Mouse (Mus musculus) forebrain, embryonic 10.5 days (tissue): ENCODE results near the gene Prx. TPM values are rescaled to one million over a fixed set of nuclear protein-coding genes. Genes with fewer than 3 reads are reported as not detected.
"Not testable (repeated sequence)": the region's sequence is repeated elsewhere in the genome, so short reads cannot be mapped to it uniquely, and the experiment has no call there.

Source experiments
- DNase-seq: peaks from one replicate; pipeline ENCODE4 v3.0.0-alpha.2; 2017; ENCODE audit warnings: low spot score; ENCODE audit errors: extremely low spot score
- H3K27ac ChIP-seq: fragments of 300-500 bp; sonication (generic); 2 replicates; pipeline ENCODE4 v1.5.1; 2016; ENCODE audit warnings: mild to moderate bottlenecking
- H3K27me3 ChIP-seq: fragments of 300-500 bp; sonication (generic); 2 replicates; pipeline ENCODE4 v1.6.1; 2016; ENCODE audit warnings: mild to moderate bottlenecking; ENCODE audit not compliant: poor library complexity, severe bottlenecking
- H3K36me3 ChIP-seq: fragments of 300-500 bp; sonication (generic); replicated peaks from 2 replicates; pipeline ENCODE4 v1.6.1; 2016; ENCODE audit warnings: mild to moderate bottlenecking, moderate library complexity
- H3K4me1 ChIP-seq: fragments of 300-500 bp; sonication (generic); 2 replicates; pipeline ENCODE4 v1.6.1; 2016
- H3K4me3 ChIP-seq: fragments of 300-500 bp; sonication (generic); 2 replicates; pipeline ENCODE4 v1.5.1; 2016; ENCODE audit warnings: mild to moderate bottlenecking, moderate library complexity
- H3K9me3 ChIP-seq: fragments of 300-500 bp; sonication (generic); 2 replicates; pipeline ENCODE4 v1.6.1; 2016; ENCODE audit warnings: mild to moderate bottlenecking, moderate library complexity
- WGBS: fragments of 180-500 bp; shearing (Covaris S2); methylation state at CpG from one replicate; pipeline ENCODE4 v1.1.7; 2016; 5-methylcytosine and 5-hydroxymethylcytosine counted together
- polyA plus RNA-seq: library from polyadenylated mRNA; unstranded; fragments of >200 nt; fragmentation: Nextera tagmentation; extraction: Ambion mirVana; gene quantifications from 2 replicates; pipeline ENCODE4 v1.2.1, GENCODE M21; 2016

Prx gene
- polyA plus RNA-seq, 1 experiment from 2014 or later = 3.1 TPM

DNA sequence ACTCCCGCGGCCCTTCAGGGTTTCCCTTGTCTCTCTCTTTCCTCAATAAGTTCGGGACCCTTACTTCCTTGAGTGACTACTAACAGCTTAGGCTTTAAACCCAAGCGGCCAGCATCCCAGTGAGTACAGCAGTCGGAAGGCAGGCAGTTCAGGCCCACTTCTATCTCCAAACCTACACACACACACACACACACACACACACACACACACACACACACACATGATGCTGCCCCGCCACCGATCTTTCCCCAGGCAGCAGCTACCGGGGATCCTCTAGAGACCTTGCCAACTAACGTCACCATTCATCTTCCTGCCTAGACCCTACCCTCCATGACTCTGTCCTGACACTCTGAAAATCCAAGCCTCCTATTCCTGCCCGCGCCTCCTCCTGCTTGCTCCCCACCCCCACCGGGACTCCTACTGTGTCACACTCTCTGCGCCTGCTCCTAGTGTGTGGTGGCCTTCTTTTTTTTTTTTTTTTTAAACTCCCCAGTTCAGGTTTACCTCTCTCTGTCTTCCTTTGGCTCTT is 11.3 kb upstream of the Prx start:
- H3K4me3 ChIP-seq = peak overlapping the region; percentile 65
- peaks cover 50% of the 10 kb centered on the region for H3K4me1 ChIP-seq
- DNase-seq = peak; percentile 37
- peaks cover 15% of the 10 kb centered on the region for H3K27me3 ChIP-seq
- peaks cover 10% of the 10 kb centered on the region for H3K36me3 ChIP-seq
- H3K27ac ChIP-seq = peak overlapping the region; percentile 92
- no peaks in the 10 kb centered on the region for H3K9me3 ChIP-seq
- 3% methylated on average over 13 of the region's 13 CpGs for WGBS

- peaks cover 10% of the 10 kb centered on the region for H3K36me3 ChIP-seq
- H3K27ac ChIP-seq = peak overlapping the region; percentile 91
- peak overlapping the region; percentile 59 for H3K4me3 ChIP-seq
- H3K4me1 ChIP-seq = peaks cover 50% of the 10 kb centered on the region
- no peaks in the 10 kb centered on the region for H3K9me3 ChIP-seq
- peaks cover 15% of the 10 kb centered on the region for H3K27me3 ChIP-seq
- no peak for DNase-seq
- 90% methylated on average over 25 of the region's 25 CpGs for WGBS
Measured at GRCm38 (mm10) chr7:27489270-27489869, 9.8 kb upstream of the Prx start.

- Histone ChIP-seq H3K27me3 (peaks cover 15% of the 10 kb centered on the region), H3K9me3 (no peaks in the 10 kb centered on the region), H3K4me1 (peaks cover 50% of the 10 kb centered on the region), H3K4me3 (peak overlapping the region; percentile 59), H3K27ac (peak overlapping the region; percentile 91), H3K36me3 (peaks cover 10% of the 10 kb centered on the region)
- no peak for DNase-seq
- 42% methylated on average over 4 of the region's 4 CpGs for WGBS
Measured at GRCm38 (mm10) chr7:27490227-27490542, 8.9 kb upstream of the Prx start.

DNA sequence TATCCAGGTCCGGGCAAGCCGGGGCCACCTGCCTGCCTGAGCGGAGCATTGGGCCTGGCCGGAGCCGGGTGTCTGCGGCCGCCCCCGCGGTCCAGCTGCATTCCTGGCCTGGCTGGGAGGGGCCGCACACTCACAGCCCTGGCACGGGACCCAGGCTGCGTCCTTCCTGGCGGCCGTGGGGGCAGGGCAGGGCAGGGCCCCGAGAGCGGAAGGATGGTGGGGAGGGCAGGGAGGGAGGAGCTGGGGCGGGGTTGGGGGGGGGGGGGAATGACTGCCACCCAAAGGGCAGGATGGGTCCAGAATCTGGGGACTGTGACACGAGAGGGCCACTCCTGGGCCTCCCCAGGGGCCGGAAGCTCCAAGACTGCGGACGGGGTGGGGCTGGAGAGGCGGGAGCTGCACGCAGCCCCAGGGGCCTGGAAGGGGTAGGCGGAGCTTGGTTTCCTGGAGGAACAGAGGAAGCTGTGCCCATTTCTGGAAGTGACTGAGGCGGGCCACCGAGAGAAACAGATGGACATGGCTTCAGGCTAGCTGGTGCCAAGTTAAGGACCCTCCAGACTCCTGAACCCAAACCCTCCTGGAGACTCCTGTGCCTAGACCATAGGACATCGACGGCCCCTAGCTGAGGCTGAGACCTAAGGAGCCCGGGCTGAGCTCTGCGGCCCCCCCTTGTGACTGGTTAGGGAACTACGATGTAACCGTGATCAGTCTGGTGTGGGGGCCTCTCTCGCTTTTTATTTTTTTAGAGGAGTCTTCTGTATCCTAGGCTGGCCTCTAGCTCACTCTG is 8.4 kb upstream of the Prx start:
- H3K27ac ChIP-seq = peak overlapping the region; percentile 91
- H3K27me3 ChIP-seq = peaks cover 11% of the 10 kb centered on the region
- peaks cover 10% of the 10 kb centered on the region for H3K36me3 ChIP-seq
- H3K9me3 ChIP-seq = no peaks in the 10 kb centered on the region
- peak; percentile 82 for DNase-seq
- peak overlapping the region; percentile 59 for H3K4me3 ChIP-seq
- peaks cover 50% of the 10 kb centered on the region for H3K4me1 ChIP-seq
- WGBS = 1% methylated on average over 33 of the region's 33 CpGs

DNA sequence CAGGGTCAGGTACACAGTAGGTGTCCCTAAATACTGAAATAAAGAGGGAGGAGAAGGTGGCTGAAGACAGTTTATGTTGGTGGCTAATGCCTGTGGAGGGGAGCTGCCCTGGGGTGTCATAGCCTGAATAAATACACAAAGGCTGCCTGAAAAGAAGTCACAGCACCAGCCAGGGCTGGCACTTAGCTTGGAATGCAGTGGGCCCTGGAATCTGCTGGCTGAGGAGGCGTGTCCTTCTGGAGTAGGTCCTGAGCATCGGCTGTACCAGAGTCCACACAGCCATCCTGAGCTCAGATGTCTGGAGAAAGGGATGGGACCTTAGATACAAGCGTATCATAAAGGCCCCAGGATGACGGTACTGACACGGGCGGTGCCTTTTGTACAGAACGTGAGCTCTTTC is 7.3 kb upstream of the Prx start:
- no peak overlapping the region for H3K27ac ChIP-seq
- H3K36me3 ChIP-seq = peaks cover 10% of the 10 kb centered on the region
- H3K9me3 ChIP-seq = no peaks in the 10 kb centered on the region
- H3K27me3 ChIP-seq = peaks cover 11% of the 10 kb centered on the region
- DNase-seq = no peak
- H3K4me3 ChIP-seq = no peak overlapping the region
- WGBS = 85% methylated on average over 7 of the region's 7 CpGs
- peaks cover 43% of the 10 kb centered on the region for H3K4me1 ChIP-seq

DNA sequence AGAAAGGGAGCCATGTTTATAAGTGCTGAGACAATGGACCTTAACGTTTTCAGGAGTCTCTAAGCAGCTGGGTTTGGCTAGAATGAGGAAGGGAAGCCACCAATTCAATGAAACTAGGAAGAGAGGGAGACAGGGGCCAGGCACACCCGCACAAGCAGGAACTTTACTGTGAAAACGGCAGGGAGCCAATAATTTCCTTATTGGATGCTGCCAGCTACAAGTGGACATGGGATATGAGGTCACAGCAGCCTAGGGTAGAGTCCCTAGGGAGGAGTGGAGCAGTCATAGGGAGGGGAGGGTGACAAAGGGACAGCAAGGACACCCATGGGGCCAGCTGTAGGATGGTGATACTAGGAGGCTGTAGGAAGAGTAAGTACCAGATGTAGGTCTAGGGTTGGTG is 6.1 kb upstream of the Prx start:
- Histone ChIP-seq H3K4me3 (no peak overlapping the region), H3K4me1 (peaks cover 34% of the 10 kb centered on the region), H3K27me3 (peaks cover 11% of the 10 kb centered on the region), H3K27ac (no peak overlapping the region), H3K36me3 (peaks cover 10% of the 10 kb centered on the region), H3K9me3 (no peaks in the 10 kb centered on the region)
- no peak for DNase-seq
- 83% methylated on average over 3 of the region's 3 CpGs for WGBS

- WGBS = 91% methylated on average over 5 of the region's 5 CpGs
- H3K36me3 ChIP-seq = peaks cover 10% of the 10 kb centered on the region
- 0 out of 2 replicates have a peak overlapping the region, but pooled peaks have one; percentile 2 for H3K27ac ChIP-seq
- DNase-seq = no peak
- peaks cover 11% of the 10 kb centered on the region for H3K27me3 ChIP-seq
- H3K4me3 ChIP-seq = no peak overlapping the region
- H3K9me3 ChIP-seq = no peaks in the 10 kb centered on the region
- peaks cover 30% of the 10 kb centered on the region for H3K4me1 ChIP-seq
Measured at GRCm38 (mm10) chr7:27493450-27493849, 5.7 kb upstream of the Prx start.

DNA sequence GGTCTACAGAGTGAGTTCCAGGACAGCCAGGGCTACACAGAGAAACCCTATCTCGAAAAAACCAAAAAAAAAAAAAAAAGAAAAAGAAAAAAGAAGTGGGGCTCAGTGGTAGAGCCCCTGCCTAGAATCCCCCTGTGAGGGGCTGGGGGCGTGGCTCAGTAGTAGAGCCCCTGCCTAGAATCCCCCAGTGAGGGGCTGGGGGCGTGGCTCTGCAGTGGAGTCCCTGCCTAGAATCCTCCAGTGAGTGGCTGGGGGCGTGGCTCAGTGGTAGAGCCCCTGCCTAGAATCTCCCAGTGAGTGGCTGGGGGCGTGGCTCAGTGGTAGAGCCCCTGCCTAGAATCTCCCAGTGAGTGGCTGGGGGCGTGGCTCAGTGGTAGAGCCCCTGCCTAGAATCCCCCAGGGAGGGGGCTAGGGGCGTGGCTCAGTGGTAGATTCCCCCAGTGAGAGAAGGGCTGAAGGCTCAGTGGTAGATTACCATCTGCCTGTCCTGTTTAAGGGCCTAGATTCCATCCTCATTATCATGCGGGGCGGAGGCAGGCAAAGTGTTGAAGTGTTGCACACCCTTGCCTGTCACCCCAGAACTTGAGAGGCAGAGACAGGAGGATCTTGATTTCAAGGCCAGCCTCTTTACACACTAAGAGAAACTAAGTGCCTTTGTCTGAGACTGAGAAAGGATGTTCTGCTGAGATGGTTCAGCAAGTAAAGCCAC is 4.3 kb upstream of the Prx start:
- H3K36me3 ChIP-seq, H3K9me3 ChIP-seq, H3K4me3 ChIP-seq, DNase-seq, H3K27me3 ChIP-seq, H3K27ac ChIP-seq: not testable (repeated sequence)
- 89% methylated on average over 9 of the region's 9 CpGs for WGBS
- peaks cover 22% of the 10 kb centered on the region for H3K4me1 ChIP-seq

- Histone ChIP-seq H3K4me3 (no peak overlapping the region), H3K27me3 (no peaks in the 10 kb centered on the region), H3K9me3 (no peaks in the 10 kb centered on the region), H3K36me3 (no peaks in the 10 kb centered on the region), H3K27ac (no peak overlapping the region), H3K4me1 (peaks cover 6% of the 10 kb centered on the region)
- no peak for DNase-seq
- 70% methylated on average over 4 of the region's 4 CpGs for WGBS
Measured at GRCm38 (mm10) chr7:27501620-27502019, 2.5 kb downstream of the Prx start.

- 55% methylated on average over 9 of the region's 9 CpGs for WGBS
- Histone ChIP-seq H3K4me1 (peaks cover 28% of the 10 kb centered on the region), H3K27me3 (no peaks in the 10 kb centered on the region), H3K27ac (peak overlapping the region; percentile 97), H3K36me3 (no peaks in the 10 kb centered on the region), H3K4me3 (peak overlapping the region; percentile 65), H3K9me3 (no peaks in the 10 kb centered on the region)
- DNase-seq = no peak
Measured at GRCm38 (mm10) chr7:27506765-27507370, 7.7 kb downstream of the Prx start.

- WGBS = under 1% methylated on average over 54 of the region's 54 CpGs
- Histone ChIP-seq H3K4me3 (peak overlapping the region; percentile 65), H3K27ac (peak overlapping the region; percentile 97), H3K36me3 (no peaks in the 10 kb centered on the region), H3K9me3 (no peaks in the 10 kb centered on the region), H3K4me1 (peaks cover 28% of the 10 kb centered on the region), H3K27me3 (no peaks in the 10 kb centered on the region)
- peak; percentile 100 for DNase-seq
Measured at GRCm38 (mm10) chr7:27507711-27508647, 8.9 kb downstream of the Prx start.

GRCm38 (mm10) chr7:27508648-27509005 is 9.5 kb downstream of the Prx start:
- Histone ChIP-seq H3K4me1 (peaks cover 28% of the 10 kb centered on the region), H3K27me3 (no peaks in the 10 kb centered on the region), H3K36me3 (no peaks in the 10 kb centered on the region), H3K9me3 (no peaks in the 10 kb centered on the region), H3K4me3 (peak overlapping the region; percentile 65), H3K27ac (peak overlapping the region; percentile 97; the same call in 1 of the 2 replicates)
- 23% methylated on average over 6 of the region's 6 CpGs for WGBS
- DNase-seq = peak; percentile 52
